Mouse (Mus musculus) kidney, adult 2 months (tissue): ENCODE results near the gene Fbxo47. TPM values are rescaled to one million over a fixed set of nuclear protein-coding genes. Genes with fewer than 3 reads are reported as not detected.
A peak's percentile ranks its signal among the peaks of the same experiment; 100 is the strongest.

ENCODE experiments used
- DNase-seq: peaks from one replicate; pipeline ENCODE4 v3.0.0; 2021
- H3K27ac ChIP-seq: fragments of 200-500 bp; 2 replicates; pipeline ENCODE4 v1.5.1; 2012; ENCODE audit warnings: low read depth, low read length, control low read depth, inconsistent platforms; ENCODE audit not compliant: insufficient read depth
- H3K27me3 ChIP-seq: fragments of 200-500 bp; replicated peaks from 2 replicates; pipeline ENCODE4 v1.6.1; 2012; ENCODE audit warnings: mild to moderate bottlenecking, moderate library complexity, low read length, inconsistent platforms; ENCODE audit not compliant: control insufficient read depth, insufficient read depth
- H3K36me3 ChIP-seq: fragments of 200-500 bp; 2 replicates; pipeline ENCODE4 v1.6.1; 2012; ENCODE audit warnings: mild to moderate bottlenecking, moderate library complexity, low read length, inconsistent platforms; ENCODE audit not compliant: control insufficient read depth, insufficient read depth
- H3K4me1 ChIP-seq: fragments of 200-500 bp; 2 replicates; pipeline ENCODE4 v1.6.1; 2011; ENCODE audit warnings: low read length; ENCODE audit not compliant: control insufficient read depth, insufficient read depth
- H3K4me3 ChIP-seq: fragments of 200-500 bp; 2 replicates; pipeline ENCODE4 v1.5.1; 2011; ENCODE audit warnings: mild to moderate bottlenecking, low read depth, low read length, control low read depth; ENCODE audit not compliant: insufficient read depth
- CTCF ChIP-seq: fragments of 200-500 bp; conservative IDR thresholded peaks from 2 replicates; pipeline ENCODE4 v1.5.1; 2011; ENCODE audit warnings: low read depth, mild to moderate bottlenecking, control low read depth, low read length, moderate library complexity, mixed read lengths; ENCODE audit not compliant: insufficient read depth, insufficient read length
- POLR2A ChIP-seq: fragments of 200-500 bp; IDR thresholded peaks from one replicate; pipeline ENCODE4 v1.6.1; 2011; ENCODE audit warnings: low read depth, low read length, control low read depth
- WGBS: fragments of 180-500 bp; shearing (Covaris S2); methylation state at CpG from one replicate; pipeline ENCODE4 v1.1.7; 2018; 5-methylcytosine and 5-hydroxymethylcytosine counted together
- polyA plus RNA-seq: library from polyadenylated mRNA; depleted of rRNA; stranded (reverse); fragments of >200 nt; gene quantifications from 2 replicates; pipeline ENCODE4 v1.2.3, GENCODE M21; 2012

The Fbxo47 gene
- polyA plus RNA-seq, 1 experiment: 0.33 TPM

GRCm38 (mm10) chr11:97825971-97826370 lies 58.0 kb downstream of the Fbxo47 start:
- Histone ChIP-seq H3K4me3 (no peak overlapping the region), H3K27me3 (no peaks in the 10 kb centered on the region), H3K27ac (no peak overlapping the region), H3K4me1 (peaks cover 29% of the 10 kb centered on the region), H3K36me3 (no peaks in the 10 kb centered on the region)
- DNase-seq: no peak
- WGBS: 75% methylated on average over 9 of the region's 9 CpGs
- TF ChIP-seq CTCF (no peak), POLR2A (no peak)

- WGBS: 65% methylated on average over 10 of the region's 10 CpGs
- no peak overlapping the region for H3K27ac ChIP-seq
- no peaks in the 10 kb centered on the region for H3K36me3 ChIP-seq
Measured at GRCm38 (mm10) chr11:97825295-97825694, 58.7 kb downstream of the Fbxo47 start.

DNA sequence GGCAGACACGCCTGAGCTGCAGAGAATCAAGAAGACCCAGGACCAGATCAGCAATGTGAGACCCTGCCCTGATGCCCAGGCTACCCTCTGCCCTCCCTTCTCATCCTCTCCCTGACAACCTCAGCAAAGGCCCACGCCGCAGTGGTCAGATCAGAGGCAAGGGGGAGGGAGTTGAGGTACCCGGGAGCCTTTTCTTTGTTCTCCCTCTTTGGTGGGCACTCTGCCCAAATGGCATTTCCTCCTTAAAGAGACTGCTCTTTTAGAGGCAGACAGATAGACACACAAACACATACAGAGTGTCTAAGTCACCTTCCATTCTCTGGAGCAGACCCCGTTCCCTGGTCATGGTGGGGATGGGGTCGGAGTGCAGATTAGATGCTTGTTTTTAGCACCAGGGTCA lies 59.1 kb downstream of the Fbxo47 start:
- Histone ChIP-seq H3K4me1 (peaks cover 30% of the 10 kb centered on the region), H3K27me3 (no peaks in the 10 kb centered on the region), H3K4me3 (no peak overlapping the region), H3K36me3 (no peaks in the 10 kb centered on the region), H3K27ac (no peak overlapping the region)
- DNase-seq: no peak
- TF ChIP-seq CTCF (no peak), POLR2A (no peak)
- WGBS: 48% methylated on average over 6 of the region's 6 CpGs

More at GRCm38 (mm10) chr11:97825295-97825694, 58.7 kb downstream of the Fbxo47 start:
- H3K4me3 ChIP-seq: no peak overlapping the region
- H3K4me1 ChIP-seq: peaks cover 28% of the 10 kb centered on the region
- DNase-seq: no peak
- H3K27me3 ChIP-seq: no peaks in the 10 kb centered on the region
- no peak for TF ChIP-seq CTCF
- TF ChIP-seq POLR2A: no peak

DNA sequence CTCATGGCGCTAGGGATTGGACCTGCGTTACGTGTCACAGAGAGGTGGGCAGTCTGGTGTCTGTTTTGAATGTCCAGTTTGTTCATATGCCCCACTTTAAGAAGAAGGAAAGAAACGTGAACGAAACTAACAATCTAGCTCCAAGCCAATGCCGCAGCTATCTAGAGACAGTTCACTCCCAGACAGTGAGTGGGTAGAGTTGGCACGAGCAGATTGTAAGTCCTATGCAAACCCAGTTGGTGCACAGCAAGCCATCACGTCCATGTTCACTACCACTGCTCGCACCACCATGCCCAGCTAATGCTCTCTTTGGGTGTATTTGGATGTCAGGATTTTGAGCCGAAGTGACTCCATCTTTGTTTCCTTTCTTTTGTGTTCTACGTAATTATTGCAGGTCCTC lies 59.8 kb downstream of the Fbxo47 start:
- TF ChIP-seq CTCF: no peak
- TF ChIP-seq POLR2A: no peak
- 96% methylated on average over 11 of the region's 11 CpGs for WGBS
- DNase-seq: no peak
- no peaks in the 10 kb centered on the region for H3K27me3 ChIP-seq
- H3K4me3 ChIP-seq: no peak overlapping the region
- no peaks in the 10 kb centered on the region for H3K36me3 ChIP-seq
- peaks cover 32% of the 10 kb centered on the region for H3K4me1 ChIP-seq
- H3K27ac ChIP-seq: no peak overlapping the region

- Histone ChIP-seq H3K27ac (peak overlapping the region; percentile 26; the same call in 1 of the 2 replicates), H3K36me3 (no peaks in the 10 kb centered on the region)
Measured at GRCm38 (mm10) chr11:97822840-97823603, 60.9 kb downstream of the Fbxo47 start.

GRCm38 (mm10) chr11:97821401-97822064 lies 62.4 kb downstream of the Fbxo47 start:
- Histone ChIP-seq H3K4me3 (no peak overlapping the region), H3K27me3 (no peaks in the 10 kb centered on the region), H3K27ac (peak overlapping the region; percentile 5), H3K36me3 (no peaks in the 10 kb centered on the region), H3K4me1 (peaks cover 49% of the 10 kb centered on the region)
- no peak for TF ChIP-seq POLR2A
- no peak for TF ChIP-seq CTCF
- peak; percentile 55 for DNase-seq
- 78% methylated on average over 8 of the region's 8 CpGs for WGBS

More at GRCm38 (mm10) chr11:97822840-97823603, 60.9 kb downstream of the Fbxo47 start:
- TF ChIP-seq CTCF (no peak), POLR2A (no peak)
- Histone ChIP-seq H3K4me1 (peaks cover 39% of the 10 kb centered on the region), H3K4me3 (no peak overlapping the region), H3K27me3 (no peaks in the 10 kb centered on the region)
- WGBS: 37% methylated on average over 20 of the region's 20 CpGs
- peak; percentile 65 for DNase-seq

GRCm38 (mm10) chr11:97820840-97821239 lies 63.1 kb downstream of the Fbxo47 start:
- WGBS: 28% methylated on average over 4 of the region's 4 CpGs
- Histone ChIP-seq H3K4me3 (no peak overlapping the region), H3K27me3 (no peaks in the 10 kb centered on the region), H3K36me3 (no peaks in the 10 kb centered on the region), H3K27ac (peak overlapping the region; percentile 22), H3K4me1 (peaks cover 55% of the 10 kb centered on the region)
- TF ChIP-seq POLR2A: no peak
- TF ChIP-seq CTCF: no peak
- DNase-seq: peak; percentile 96
